Mouse (Mus musculus) liver, adult 2 months (tissue): ENCODE results near the gene Awat2.

Source experiments
- CTCF ChIP-seq: fragments of 200-500 bp; IDR thresholded peaks from 2 replicates; pipeline ENCODE4 v1.5.1; 2011; ENCODE audit warnings: low read depth, low read length, control low read depth
- POLR2A ChIP-seq: fragments of 200-500 bp; IDR thresholded peaks from 2 replicates; pipeline ENCODE4 v1.6.1; 2011; ENCODE audit warnings: low read length, control low read depth; ENCODE audit not compliant: insufficient read depth; ENCODE audit errors: extremely low read depth

GRCm38 (mm10) chrX:100468047-100468446 lies 25.5 kb upstream of the Awat2 start:
- TF ChIP-seq CTCF, result no peak
- no peak for TF ChIP-seq POLR2A
